Mouse (Mus musculus) retina, postnatal 1 day (tissue): ENCODE data around the gene Frmd4b.

Experiments
- DNase-seq: peaks from one replicate; pipeline ENCODE4 v3.0.0-alpha.2; 2012

Frmd4b gene

DNA sequence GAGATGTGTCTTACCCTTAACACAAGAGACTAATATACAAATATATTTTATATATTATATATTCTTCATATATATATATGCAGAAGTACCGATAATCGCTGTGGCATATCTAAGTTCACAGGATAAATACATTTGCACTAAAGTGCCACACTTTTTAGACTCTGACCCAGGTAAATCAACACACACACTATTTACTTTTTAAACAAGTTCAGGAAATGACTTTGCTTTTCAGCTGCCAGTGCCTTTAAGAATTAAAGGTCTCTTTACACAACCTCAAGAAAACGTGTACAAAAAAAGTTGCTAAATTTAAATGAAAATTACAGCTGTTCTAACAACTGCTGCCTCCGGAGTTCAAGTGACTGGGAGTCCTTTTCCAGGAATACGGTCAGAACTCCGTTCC lies 264.0 kb downstream of the Frmd4b start:
- no peak for DNase-seq

DNA sequence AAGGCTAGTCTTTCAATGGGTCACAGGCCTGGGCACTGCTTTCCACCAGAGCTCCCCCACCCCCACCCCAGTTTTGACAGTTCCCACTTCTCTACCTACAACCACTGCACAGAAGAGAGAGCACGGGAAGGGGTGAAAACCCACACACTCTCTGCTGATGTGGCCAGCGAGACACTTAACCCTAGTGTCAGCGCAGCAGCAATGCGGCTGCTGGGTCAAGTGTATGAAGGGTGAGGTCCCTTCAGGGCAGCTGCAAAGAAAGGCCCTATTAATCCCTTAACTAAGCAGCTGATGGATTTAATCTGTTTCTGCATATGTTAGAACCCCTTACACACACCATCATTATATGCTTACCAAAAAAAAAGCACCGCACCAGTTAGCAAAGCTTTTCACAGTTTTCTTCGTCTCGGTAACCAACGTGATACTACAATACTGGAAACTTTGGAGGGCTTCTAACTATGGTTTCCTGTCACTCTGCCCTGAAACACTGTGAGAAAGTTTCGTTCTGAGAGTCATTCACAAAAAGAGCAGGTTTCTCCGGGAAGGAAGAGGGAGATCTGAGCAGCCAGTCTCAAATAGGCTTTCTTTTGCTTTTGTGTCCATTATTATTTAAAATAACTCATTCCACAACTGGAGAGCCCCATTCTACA lies 264.7 kb downstream of the Frmd4b start:
- peak; percentile 60 for DNase-seq

DNA sequence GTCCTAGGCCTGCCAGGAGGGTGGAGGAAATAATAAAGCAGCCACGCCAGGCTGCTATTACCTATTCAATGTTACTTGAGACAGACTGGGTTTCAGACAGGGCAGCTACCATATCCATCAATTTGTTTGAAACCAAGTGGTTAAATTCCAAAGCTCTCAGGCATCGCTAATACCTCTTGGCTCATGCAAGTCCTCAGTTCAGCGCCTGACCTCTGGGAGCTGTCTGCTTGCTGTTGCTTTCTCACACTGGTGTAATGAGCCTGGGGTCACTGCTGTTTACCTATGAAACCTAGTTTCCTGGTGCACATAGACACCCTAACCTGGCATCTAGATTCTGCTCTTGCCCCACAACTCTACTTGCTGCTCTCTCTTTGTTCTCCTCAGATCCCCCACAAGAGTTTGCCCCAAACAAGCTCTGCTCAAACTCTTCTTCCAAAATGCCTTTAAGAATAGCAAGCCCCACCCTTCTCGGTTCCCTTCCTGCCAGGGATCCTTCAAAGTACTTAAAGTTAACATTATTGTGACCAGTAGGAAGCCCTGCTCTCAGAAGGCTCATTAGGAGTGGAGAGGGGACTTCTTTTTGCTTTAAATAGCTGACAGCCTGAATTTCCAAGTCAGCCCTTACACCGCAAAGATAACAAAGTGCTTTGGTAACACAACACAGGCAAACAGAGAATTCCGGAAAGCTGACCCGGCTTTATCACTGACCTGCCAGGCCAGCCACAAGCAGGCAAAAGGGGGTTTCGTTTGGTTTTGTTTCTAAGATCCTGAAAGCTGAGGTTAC lies 267.8 kb downstream of the Frmd4b start:
- peak; percentile 41 for DNase-seq

GRCm38 (mm10) chr6:97346932-97347331 lies 270.4 kb downstream of the Frmd4b start:
- DNase-seq, result no peak

DNA sequence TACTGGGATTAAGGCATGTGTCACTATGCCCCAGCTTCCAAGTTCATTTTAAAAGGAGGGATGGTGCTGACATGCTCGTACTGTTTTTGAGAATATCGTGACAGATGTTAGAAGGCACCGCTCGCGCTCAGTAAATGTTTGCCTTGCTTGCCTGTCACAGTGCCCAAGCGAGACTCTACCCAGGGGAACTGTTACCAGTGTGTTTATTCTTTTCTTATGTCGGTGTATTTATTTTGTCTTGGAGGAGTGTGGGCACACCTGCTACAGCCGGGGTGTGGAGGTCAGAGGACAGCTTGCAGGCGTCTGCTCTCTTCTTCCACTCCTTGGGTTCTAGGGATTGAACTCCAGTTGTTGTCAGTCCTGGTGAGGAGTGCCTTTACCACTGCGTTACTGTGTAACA lies 270.8 kb downstream of the Frmd4b start:
- DNase-seq, result no peak

GRCm38 (mm10) chr6:97345921-97346320 lies 271.4 kb downstream of the Frmd4b start:
- no peak for DNase-seq

GRCm38 (mm10) chr6:97342185-97342584 lies 275.2 kb downstream of the Frmd4b start:
- no peak for DNase-seq

GRCm38 (mm10) chr6:97341628-97342027 lies 275.7 kb downstream of the Frmd4b start:
- no peak for DNase-seq

- no peak for DNase-seq
These were observed 276.2 kb downstream of the Frmd4b start for GRCm38 (mm10) chr6:97341148-97341547.

DNA sequence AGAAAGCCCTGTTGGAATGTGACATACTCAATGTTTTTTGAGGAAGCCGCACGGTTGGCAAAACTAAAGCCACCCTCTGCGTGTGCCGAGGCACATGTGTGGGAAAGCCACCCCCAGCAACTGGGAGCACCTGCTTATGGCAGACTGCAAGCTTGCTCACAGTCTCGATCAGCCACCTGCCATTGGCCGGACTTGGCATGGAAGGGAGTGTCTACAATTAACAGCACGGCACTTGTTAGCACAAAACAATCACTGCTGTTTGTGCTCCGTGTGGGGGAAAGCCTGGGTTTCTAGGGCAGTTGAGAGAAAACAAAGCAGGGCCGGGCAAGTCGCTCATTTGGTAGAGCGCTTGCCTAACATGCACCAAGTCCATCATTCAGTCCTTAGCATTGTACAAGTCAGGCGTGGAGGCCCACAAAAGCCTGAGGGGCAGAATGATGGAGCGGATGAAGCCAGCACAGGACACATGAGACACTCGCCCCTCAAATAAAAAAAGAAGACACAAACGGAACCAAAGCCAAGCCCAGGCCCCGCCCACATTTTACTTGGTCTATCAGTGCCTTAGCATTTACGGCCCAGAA lies 277.0 kb downstream of the Frmd4b start:
- peak; percentile 97 for DNase-seq

DNA sequence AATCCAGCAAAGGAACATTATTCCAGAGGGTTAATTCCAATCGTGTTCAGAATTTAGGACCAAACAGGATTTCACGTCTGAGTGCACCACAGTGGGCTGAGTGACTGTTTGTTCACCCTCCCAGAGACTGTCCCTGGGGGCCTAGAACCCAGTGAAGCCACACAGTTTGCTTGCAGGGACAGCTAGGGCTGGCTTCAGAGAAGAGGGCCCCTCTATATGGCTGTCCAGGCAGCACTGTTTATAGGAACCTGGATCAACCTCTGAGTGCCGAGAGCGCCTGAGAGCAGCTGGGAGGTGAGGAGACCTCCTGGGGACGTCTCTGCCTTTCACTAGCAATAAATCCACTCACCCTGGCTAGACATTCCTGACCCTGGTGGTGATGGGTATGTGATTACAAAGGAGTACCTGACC lies 278.1 kb downstream of the Frmd4b start:
- DNase-seq, result peak; percentile 87

GRCm38 (mm10) chr6:97338843-97339242 lies 278.5 kb downstream of the Frmd4b start:
- DNase-seq, result peak; percentile 92

- no peak for DNase-seq
These were observed 284.0 kb downstream of the Frmd4b start for GRCm38 (mm10) chr6:97333323-97333722.

- DNase-seq, result no peak
These were observed 293.4 kb downstream of the Frmd4b start for GRCm38 (mm10) chr6:97323951-97324350.

GRCm38 (mm10) chr6:97322126-97322525 lies 295.2 kb downstream of the Frmd4b start:
- DNase-seq, result no peak

DNA sequence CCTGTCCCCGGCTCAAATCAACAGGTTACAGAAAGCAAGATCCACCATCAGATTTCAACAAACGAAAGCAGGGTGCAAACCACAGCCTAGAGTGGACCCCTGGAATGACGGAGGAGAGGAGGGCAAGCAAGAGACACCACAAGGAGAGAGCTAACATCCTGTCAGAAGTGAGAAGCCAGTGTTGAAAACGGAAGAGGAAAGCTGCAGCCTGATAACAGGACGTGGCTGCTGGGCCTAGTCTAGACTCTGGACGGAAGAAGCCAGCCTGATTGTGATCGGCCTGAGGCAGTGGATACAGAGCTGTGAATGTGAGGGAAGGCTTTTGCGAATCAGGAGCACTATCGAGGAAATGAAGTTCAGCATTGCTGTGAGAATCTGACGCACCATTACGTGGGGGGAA lies 296.2 kb downstream of the Frmd4b start:
- DNase-seq, result no peak

GRCm38 (mm10) chr6:97319081-97319480 lies 298.3 kb downstream of the Frmd4b start:
- DNase-seq, result no peak

DNA sequence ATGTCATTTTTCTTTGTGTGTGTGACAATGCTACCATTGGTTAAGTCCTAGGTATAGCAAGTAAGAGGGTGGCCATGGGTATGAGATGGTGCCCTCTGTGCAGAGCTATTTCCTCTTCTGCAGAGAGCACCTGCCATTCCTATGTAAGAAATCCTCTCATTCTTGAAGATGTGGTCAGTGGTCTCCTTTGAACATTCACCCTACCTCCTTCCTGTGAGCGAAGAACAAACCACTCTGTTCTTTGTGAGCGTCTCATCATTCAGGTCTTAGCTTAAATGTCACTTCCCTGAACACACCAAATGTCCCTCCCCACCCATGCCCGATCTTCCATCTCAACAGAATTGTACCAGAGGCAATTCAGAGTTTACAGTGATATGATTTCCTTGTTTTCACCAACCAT lies 299.4 kb downstream of the Frmd4b start:
- no peak for DNase-seq

DNA sequence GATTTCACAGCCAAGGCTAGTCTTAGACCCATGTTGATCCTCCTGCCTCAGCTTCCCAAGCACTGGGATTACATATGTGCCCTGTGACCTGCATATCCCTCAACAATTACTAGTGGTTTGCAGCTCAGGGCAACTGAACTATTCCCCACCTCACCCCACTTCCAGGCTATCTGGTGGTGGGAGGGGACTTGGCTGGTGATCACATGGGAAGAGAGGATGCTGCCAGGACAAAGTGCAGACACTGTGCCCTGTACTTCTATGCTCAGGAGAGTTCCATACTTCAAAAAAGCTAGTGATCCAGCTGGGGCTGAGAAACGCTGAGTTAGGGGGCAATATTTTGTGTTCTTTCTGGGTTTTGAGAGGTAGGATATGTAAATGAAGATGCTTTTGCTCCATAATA lies 300.6 kb downstream of the Frmd4b start:
- no peak for DNase-seq

DNA sequence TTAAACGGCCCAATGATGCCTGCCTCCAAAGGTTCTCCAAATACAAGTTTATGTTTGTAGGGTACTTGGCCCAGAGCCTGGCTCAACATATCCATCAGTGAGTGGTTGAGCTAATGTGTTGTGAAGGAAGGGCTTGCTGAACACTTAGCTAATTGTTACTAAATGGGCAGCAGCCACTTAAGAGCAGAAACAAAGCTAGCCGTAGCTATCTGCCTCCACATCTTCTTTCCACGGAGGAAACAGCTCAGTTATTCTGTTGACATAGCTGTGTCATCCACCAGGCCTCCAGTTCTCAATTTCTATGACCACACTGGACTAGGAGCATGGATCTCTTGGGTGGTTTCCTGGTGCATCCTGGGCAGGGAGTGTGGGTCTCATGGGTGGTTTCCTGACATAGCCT lies 302.0 kb downstream of the Frmd4b start:
- DNase-seq, result peak; percentile 58

- DNase-seq, result no peak
These were observed 304.8 kb downstream of the Frmd4b start for GRCm38 (mm10) chr6:97312545-97312939.

DNA sequence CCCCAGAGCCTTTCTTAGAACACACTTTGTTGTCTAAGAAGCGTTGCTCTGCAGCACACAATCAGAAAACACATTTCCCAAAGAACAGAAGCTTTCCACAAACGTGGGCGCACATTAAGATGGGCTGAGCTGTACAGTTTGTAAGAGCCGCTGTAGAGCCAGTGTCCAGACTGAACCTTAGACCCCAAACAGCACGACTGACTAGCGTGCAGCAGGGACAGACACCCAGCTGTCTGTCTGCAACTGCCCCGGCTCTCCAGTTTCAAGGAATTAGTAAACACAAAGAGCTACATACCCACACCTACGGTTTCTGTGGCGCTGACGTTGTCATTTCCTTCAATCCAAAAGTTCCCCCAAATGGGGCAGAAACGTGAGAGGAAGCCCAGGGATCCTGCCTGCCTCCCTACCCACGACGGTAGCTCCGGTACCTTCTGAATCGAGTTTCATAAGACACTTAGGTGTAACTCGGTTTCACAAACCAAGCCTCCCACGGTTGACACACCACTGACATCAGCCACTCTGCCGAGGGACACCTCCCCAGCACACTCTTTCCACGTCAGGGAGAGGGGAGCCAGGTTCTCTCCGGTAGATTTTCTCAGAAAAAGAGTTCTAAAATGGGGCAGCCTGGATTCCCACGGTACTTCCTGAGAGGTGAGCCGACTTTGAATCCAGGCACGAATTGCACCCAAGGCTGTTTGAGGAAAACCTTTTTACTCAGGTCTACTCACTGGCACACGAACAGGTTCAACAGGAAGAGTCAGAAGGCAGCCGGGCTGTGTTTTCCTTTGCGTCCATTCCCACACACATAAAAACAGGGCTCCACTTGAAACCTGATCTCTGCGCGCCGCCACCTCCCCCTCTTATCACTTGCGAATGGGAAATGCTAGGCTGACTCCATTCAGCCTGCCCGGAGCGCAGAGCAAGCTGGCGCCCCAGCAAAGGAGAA lies 305.5 kb downstream of the Frmd4b start:
- DNase-seq, result peak; percentile 66

DNA sequence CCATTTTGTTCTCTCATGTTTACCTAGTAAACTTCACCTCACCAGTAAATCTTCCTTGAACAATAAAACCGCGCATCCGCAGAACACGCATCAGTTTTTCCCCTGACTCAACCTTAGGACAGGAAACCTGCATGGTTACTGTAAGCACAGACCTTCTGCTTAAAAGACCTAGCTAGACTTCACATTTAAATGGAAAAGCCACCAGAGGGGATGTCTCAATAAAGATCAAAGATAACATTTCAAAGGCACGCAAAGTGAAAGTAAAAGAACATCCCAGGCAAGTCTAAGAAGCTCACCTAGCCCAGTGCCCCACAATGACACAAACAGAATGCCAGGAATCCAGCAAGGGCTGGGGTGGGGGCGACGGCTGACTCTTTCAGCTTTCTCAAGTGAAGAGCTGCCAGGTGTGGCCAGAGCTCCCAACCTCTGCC lies 306.4 kb downstream of the Frmd4b start:
- DNase-seq, result peak; percentile 18
